Mouse (Mus musculus) liver, embryonic 12.5 days (tissue): ENCODE results near the gene Olfr456. TPM values are rescaled to one million over a fixed set of nuclear protein-coding genes. Genes with fewer than 3 reads are reported as not detected.

Source experiments
- polyA plus RNA-seq: library from polyadenylated mRNA; unstranded; fragments of >200 nt; fragmentation: Nextera tagmentation; extraction: Ambion mirVana; gene quantifications from 2 replicates; pipeline ENCODE4 v1.2.1, GENCODE M21; 2016

Olfr456 gene
- polyA plus RNA-seq, 1 experiment from 2014 or later: not detected

Other genes with a start within 250 kb of the Olfr456 start
- 7.3 and 8.3 TPM in 2 replicates for gene Gstk1, start 241.3 kb downstream of the Olfr456 start, polyA plus RNA-seq
- gene Tmem139, start 225.2 kb downstream of the Olfr456 start, polyA plus RNA-seq: not detected in 2 replicates
- gene Casp2, start 222.2 kb downstream of the Olfr456 start, polyA plus RNA-seq: 34.4 and 36.0 TPM in 2 replicates
- gene Clcn1, start 200.5 kb downstream of the Olfr456 start, polyA plus RNA-seq: 0.12 TPM in 1 of 2 replicates, not detected in the other
- gene Fam131b, start 162.6 kb downstream of the Olfr456 start, polyA plus RNA-seq: not detected in 2 replicates
- 66.3 and 66.5 TPM in 2 replicates for gene Zyx, start 137.6 kb downstream of the Olfr456 start, polyA plus RNA-seq
- 2.6 and 3.4 TPM in 2 replicates for gene Epha1, start 113.9 kb downstream of the Olfr456 start, polyA plus RNA-seq
- gene Tas2r143, start 87.0 kb downstream of the Olfr456 start, polyA plus RNA-seq: not detected in 2 replicates
- not detected in 2 replicates for gene Tas2r135, start 81.8 kb downstream of the Olfr456 start, polyA plus RNA-seq
- not detected in 2 replicates for gene Tas2r126, start 52.7 kb downstream of the Olfr456 start, polyA plus RNA-seq
- not detected in 2 replicates for gene Olfr458, start 22.0 kb downstream of the Olfr456 start, polyA plus RNA-seq
- gene Olfr457, start 10.9 kb downstream of the Olfr456 start, polyA plus RNA-seq: not detected in 2 replicates
- gene Olfr455, start 60.4 kb upstream of the Olfr456 start, polyA plus RNA-seq: not detected in 2 replicates
- not detected in 2 replicates for gene Tcaf3, start 110.5 kb upstream of the Olfr456 start, polyA plus RNA-seq
- 0.46 and 0.53 TPM in 2 replicates for gene Tcaf2, start 158.0 kb upstream of the Olfr456 start, polyA plus RNA-seq
- 10.1 and 10.2 TPM in 2 replicates for gene Tcaf1, start 222.9 kb upstream of the Olfr456 start, polyA plus RNA-seq